Mouse (Mus musculus) kidney, adult 18-20 months (tissue): ENCODE results near the gene Btbd35f8.
"Not testable (repeated sequence)": the region's sequence is repeated elsewhere in the genome, so short reads cannot be mapped to it uniquely, and the experiment has no call there.

Experiments used
- DNase-seq: peaks from one replicate; pipeline ENCODE4 v3.0.0; 2021

Btbd35f8 gene

DNA sequence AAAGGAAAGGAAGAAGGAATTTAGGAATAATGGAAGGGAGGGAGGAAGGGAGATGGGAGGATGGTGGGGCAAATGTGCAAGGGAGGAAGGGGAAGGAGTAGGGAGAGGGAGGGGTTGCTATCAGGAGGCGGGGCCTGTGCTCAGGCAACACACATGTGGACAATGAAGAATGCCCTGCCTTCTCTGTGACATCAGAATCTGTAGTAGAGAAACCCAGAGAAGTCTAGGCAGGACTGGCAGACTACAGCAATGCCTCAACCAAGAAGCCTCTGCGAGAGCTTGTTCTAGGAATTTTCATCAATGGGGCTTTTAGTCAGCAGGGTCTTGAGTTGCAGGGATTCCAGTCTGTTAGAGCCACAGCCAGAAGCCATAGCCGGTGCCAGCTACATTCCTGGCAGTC, at the start of gene Btbd35f8:
Gene Btbd35f8, plus strand, starts transcription at position 301 of the 400 bp plus-strand sequence.
- not testable (repeated sequence) for DNase-seq
